Mouse (Mus musculus) cerebellum, postnatal 25 days (tissue): Measurements from ENCODE around the gene Glis1.

Source experiments
- DNase-seq, 2 experiments: peaks; one replicate each; pipeline ENCODE4 v3.0.0; 2021; ENCODE audit warnings: mixed read lengths in 2 of 2

Gene Glis1

DNA sequence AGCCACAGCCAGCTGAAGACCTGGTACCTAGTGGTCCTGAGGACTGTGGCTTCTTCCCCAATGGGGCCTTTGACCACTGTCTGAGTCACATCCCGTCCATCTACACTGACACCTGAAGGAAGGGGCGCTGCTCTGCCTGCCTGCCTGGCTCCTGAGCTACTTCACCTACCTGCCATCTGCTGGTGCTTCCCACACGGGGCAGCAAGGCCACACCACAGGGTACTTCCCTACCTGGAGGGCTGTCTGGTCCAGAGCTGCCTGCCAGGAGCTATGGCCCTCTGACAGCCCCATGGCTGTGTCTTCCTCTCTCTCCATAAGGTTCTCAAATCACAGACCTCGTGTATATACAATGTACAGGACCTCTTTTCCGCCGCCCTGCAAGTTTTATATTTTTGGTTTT is 200.2 kb downstream of the Glis1 start:
- DNase-seq = peak; percentile 65 to 71

GRCm38 (mm10) chr4:107636099-107636498 is 201.7 kb downstream of the Glis1 start:
- DNase-seq = no peak

- DNase-seq = peak in 1 of 2 experiments; percentile 43
Measured at GRCm38 (mm10) chr4:107637670-107638069, 203.3 kb downstream of the Glis1 start.

- no peak for DNase-seq
Measured at GRCm38 (mm10) chr4:107638303-107638702, 203.9 kb downstream of the Glis1 start.

GRCm38 (mm10) chr4:107641624-107642023 is 207.2 kb downstream of the Glis1 start:
- no peak for DNase-seq

GRCm38 (mm10) chr4:107648959-107649485 is 214.6 kb downstream of the Glis1 start:
- DNase-seq = no peak

DNA sequence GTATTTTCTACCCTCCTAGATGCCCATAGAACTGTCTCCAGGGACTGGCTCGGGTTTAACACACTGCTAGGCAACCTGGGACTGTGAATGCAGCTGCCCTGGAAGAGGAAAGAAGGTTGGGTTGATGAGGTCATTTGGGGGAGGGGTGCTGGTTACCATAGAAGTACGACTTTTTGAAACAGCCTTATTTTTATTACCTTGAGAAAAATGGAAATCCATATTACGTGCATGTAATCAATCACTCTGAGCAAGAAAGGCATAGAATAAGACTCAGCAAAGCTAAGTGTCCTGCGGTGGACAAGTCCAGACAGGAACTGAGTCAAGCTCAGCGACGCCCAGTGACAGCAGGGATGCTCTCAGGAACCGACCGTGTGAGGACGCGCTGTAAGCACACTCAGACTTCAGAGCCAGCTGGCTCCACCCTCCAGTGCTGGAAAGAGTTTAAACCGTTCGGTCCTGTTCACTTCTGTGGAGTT is 216.7 kb downstream of the Glis1 start:
- DNase-seq = peak in 1 of 2 experiments; percentile 54

GRCm38 (mm10) chr4:107652598-107653279 is 218.3 kb downstream of the Glis1 start:
- peak; percentile 89 to 95 for DNase-seq

GRCm38 (mm10) chr4:107653280-107653643 is 218.9 kb downstream of the Glis1 start:
- no peak for DNase-seq

DNA sequence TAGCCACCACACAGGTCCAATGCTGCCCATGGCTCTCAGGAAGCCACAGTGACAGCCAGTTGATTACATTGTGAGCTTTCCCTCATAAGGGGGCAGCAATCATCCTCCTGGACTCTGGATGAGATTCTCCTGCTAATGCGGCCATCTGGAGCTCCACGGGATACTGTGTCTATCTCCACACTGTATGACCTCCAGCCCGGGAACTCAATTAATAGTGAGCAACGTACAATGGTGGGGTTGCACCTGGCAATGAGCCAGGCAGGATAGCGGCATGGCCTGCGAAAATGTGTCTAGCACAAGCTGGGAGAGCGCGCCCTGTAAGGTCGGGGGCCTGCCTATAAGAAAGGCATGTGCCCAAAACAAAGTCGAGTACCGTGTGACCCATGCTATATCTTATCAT is 226.3 kb downstream of the Glis1 start:
- peak; percentile 60 to 72 for DNase-seq

DNA sequence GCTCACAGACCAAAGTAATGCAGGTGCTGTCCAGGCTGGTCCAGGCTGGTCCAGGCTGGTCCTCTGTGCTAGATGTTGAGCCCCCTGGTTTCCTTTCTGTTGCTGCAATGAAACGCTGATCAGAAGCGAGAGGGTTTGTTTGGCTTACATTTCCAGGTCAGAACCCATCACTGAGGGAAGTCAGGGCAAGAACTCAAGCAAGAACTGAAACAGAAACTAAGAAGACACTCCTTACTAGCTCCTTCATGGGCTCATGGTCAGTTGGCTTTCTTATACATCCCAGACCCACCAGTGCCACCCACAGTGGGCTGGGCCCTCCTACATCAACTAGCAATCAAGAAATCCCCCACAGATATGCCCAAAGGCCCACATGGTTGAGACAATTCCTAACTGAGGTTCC is 234.1 kb downstream of the Glis1 start:
- DNase-seq = no peak

GRCm38 (mm10) chr4:107670731-107671130 is 236.3 kb downstream of the Glis1 start:
- DNase-seq = no peak

- DNase-seq = peak; percentile 63 to 80
Measured at GRCm38 (mm10) chr4:107673638-107674321, 239.4 kb downstream of the Glis1 start.

GRCm38 (mm10) chr4:107674322-107674644 is 239.9 kb downstream of the Glis1 start:
- DNase-seq = no peak

- no peak for DNase-seq
Measured at GRCm38 (mm10) chr4:107675645-107676044, 241.3 kb downstream of the Glis1 start.

- DNase-seq = no peak
Measured at GRCm38 (mm10) chr4:107680311-107681098, 246.1 kb downstream of the Glis1 start.

GRCm38 (mm10) chr4:107681099-107681849 is 246.9 kb downstream of the Glis1 start:
- no peak for DNase-seq

DNA sequence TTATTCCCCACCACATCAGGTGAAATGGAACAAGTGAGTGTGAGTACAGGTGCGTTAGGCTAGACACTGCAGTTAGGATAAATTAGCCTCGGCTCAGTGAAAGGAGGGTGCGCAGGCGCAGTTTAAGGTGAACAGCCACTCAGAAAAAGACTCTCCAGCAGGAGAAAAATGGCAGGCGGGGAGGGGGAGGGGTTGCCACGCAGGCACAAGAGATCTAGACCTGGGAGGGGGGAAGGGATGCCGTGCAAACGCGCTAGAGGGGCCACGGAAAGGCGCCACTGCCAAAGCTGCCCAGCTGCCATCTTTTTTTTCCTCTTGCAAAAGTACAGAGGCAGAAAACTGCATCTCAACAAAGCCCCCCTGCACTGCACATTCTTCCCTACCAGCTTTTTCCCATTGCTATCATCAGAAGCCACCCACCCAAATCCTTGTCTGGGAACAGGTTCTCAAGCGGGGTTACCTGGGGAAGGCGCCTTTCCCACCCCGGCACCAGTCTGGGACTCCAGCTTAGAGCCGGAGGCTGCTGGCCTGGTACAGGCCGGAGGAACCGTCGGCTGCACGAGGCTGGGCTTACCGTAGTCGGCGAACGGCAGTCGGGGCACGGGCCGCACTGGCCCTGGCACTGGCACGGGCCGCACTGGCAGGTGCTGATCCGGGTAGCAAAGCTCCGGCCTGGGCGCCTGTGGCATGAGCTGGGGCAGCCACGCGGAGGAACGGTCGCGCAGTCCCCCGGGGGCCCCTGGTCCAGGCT is 248.8 kb downstream of the Glis1 start:
- DNase-seq = no peak

GRCm38 (mm10) chr4:107684130-107684529 is 249.7 kb downstream of the Glis1 start, which contains the start of gene Dmrtb1:
TSS of gene Dmrtb1 (minus strand) at chr4:107684230.
- DNase-seq = no peak
